Mouse (Mus musculus) urinary bladder, postnatal 14 days (tissue): ENCODE measurements around the gene Lsmem1.
A peak's percentile ranks its signal among the peaks of the same experiment; 100 is the strongest.

Source experiments
- DNase-seq: peaks from one replicate; pipeline ENCODE4 v3.0.0; 2021; ENCODE audit warnings: low spot score

Lsmem1 gene

GRCm38 (mm10) chr12:40140706-40141105 lies 58.6 kb downstream of the Lsmem1 start:
- DNase-seq = no peak

- no peak for DNase-seq
Measured at GRCm38 (mm10) chr12:40139484-40140245, 59.6 kb downstream of the Lsmem1 start.

- DNase-seq = no peak
Measured at GRCm38 (mm10) chr12:40134529-40134928, 64.8 kb downstream of the Lsmem1 start.

GRCm38 (mm10) chr12:40133573-40134271 lies 65.6 kb downstream of the Lsmem1 start, which contains the start of gene Scin:
Gene Scin (minus strand): TSS chr12:40134228.
- DNase-seq = peak; percentile 50

GRCm38 (mm10) chr12:40133194-40133572 lies 66.1 kb downstream of the Lsmem1 start:
- DNase-seq = no peak
